Mouse (Mus musculus): Measurements from ENCODE around the gene Nkx2-5. TPM values are rescaled to one million over a fixed set of nuclear protein-coding genes. Genes with fewer than 3 reads are reported as not detected.

Gene Nkx2-5
- polyA plus RNA-seq, 1 experiment from 2014 or later, result 0.39 TPM

GRCm38 (mm10) chr17:26840922-26841731 lies 3.7 kb downstream of the Nkx2-5 start:
- H3K27me3 ChIP-seq, result peaks cover 99% of the 10 kb centered on the region
- H3K27ac ChIP-seq, result no peak overlapping the region
- no peak for ATAC-seq (ENCODE audit: insufficient number of reproducible peaks, insufficient read depth, low FRiP score, low TSS enrichment, low read depth)
- H3K36me3 ChIP-seq, result no peaks in the 10 kb centered on the region
- peaks cover 22% of the 10 kb centered on the region for H3K4me1 ChIP-seq
- H3K9ac ChIP-seq, result no peak overlapping the region
- peak overlapping the region; percentile 34 for H3K4me2 ChIP-seq
- H3K9me3 ChIP-seq, result no peaks in the 10 kb centered on the region
- WGBS, result under 1% methylated on average over 48 of the region's 48 CpGs
- H3K4me3 ChIP-seq, result peak overlapping the region; percentile 20; the same call in 1 of the 2 replicates

GRCm38 (mm10) chr17:26840439-26840780 lies 4.4 kb downstream of the Nkx2-5 start:
- Histone ChIP-seq H3K4me1 (peaks cover 24% of the 10 kb centered on the region), H3K27me3 (peaks cover 100% of the 10 kb centered on the region), H3K27ac (no peak overlapping the region), H3K4me3 (no peak overlapping the region), H3K4me2 (no peak overlapping the region), H3K9ac (no peak overlapping the region), H3K9me3 (no peaks in the 10 kb centered on the region), H3K36me3 (no peaks in the 10 kb centered on the region)
- no peak for ATAC-seq (ENCODE audit: insufficient number of reproducible peaks, insufficient read depth, low FRiP score, low TSS enrichment, low read depth)
- WGBS, result 6% methylated on average over 9 of the region's 9 CpGs

GRCm38 (mm10) chr17:26839718-26840438 lies 4.9 kb downstream of the Nkx2-5 start:
- Histone ChIP-seq H3K27ac (no peak overlapping the region), H3K4me2 (peak overlapping the region; percentile 51), H3K4me1 (peaks cover 24% of the 10 kb centered on the region), H3K9me3 (no peaks in the 10 kb centered on the region), H3K27me3 (peaks cover 100% of the 10 kb centered on the region), H3K9ac (0 out of 2 replicates have a peak overlapping the region, but pooled peaks have one; percentile 40), H3K36me3 (no peaks in the 10 kb centered on the region), H3K4me3 (peak overlapping the region; percentile 34)
- no peak for ATAC-seq (ENCODE audit: insufficient number of reproducible peaks, insufficient read depth, low FRiP score, low TSS enrichment, low read depth)
- whole genome bisulfite sequencing, result 1% methylated on average over 26 of the region's 26 CpGs

DNA sequence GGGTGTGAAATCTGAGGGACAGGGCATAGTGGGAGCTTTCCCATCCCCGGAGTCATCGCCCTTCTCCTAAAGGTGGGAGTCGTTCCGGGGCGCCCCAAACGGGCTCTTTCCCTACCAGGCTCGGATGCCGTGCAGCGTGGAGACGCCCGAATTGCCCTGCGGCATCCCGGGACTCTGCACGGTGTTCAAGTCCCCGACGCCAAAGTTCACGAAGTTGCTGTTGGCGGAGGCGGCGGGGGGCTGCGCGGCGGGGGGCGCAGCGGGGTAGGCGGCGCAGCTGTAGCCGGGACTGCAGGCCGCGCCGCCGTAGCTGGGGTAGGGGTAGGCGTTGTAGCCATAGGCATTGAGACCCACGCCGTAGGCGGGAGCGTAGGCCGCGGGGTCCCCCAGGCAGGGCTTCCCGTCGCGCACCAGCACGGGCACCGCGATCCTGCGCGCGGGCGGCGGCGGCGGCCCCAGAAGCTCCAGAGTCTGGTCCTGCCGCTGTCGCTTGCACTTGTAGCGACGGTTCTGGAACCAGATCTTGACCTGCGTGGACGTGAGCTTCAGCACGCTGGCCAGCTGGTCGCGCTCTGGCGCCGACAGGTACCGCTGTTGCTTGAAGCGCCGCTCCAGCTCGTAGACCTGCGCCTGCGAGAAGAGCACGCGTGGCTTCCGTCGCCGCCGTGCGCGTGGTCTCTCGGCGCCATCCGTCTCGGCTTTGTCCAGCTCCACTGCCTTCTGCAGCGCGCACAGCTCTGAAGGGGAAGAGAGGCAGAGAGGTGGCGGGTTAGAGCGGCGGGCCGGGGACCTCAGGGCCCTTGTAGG lies 5.7 kb downstream of the Nkx2-5 start:
- H3K27me3 ChIP-seq, result peaks cover 100% of the 10 kb centered on the region
- peak overlapping the region; percentile 51 for H3K4me2 ChIP-seq
- peaks cover 20% of the 10 kb centered on the region for H3K4me1 ChIP-seq
- WGBS, result under 1% methylated on average over 87 of the region's 87 CpGs
- peak overlapping the region; percentile 34 for H3K4me3 ChIP-seq
- H3K27ac ChIP-seq, result no peak overlapping the region
- 0 out of 2 replicates have a peak overlapping the region, but pooled peaks have one; percentile 40 for H3K9ac ChIP-seq
- no peaks in the 10 kb centered on the region for H3K9me3 ChIP-seq
- H3K36me3 ChIP-seq, result no peaks in the 10 kb centered on the region
- no peak for ATAC-seq (ENCODE audit: insufficient number of reproducible peaks, insufficient read depth, low FRiP score, low TSS enrichment, low read depth)

GRCm38 (mm10) chr17:26838191-26838910 lies 6.5 kb downstream of the Nkx2-5 start:
- Histone ChIP-seq H3K4me2 (no peak overlapping the region), H3K4me1 (peaks cover 20% of the 10 kb centered on the region), H3K27me3 (peaks cover 100% of the 10 kb centered on the region), H3K9me3 (no peaks in the 10 kb centered on the region), H3K36me3 (no peaks in the 10 kb centered on the region), H3K4me3 (peak overlapping the region; percentile 34), H3K9ac (no peak overlapping the region), H3K27ac (no peak overlapping the region)
- WGBS, result 2% methylated on average over 37 of the region's 37 CpGs
- no peak for ATAC-seq (ENCODE audit: insufficient number of reproducible peaks, insufficient read depth, low FRiP score, low TSS enrichment, low read depth)

DNA sequence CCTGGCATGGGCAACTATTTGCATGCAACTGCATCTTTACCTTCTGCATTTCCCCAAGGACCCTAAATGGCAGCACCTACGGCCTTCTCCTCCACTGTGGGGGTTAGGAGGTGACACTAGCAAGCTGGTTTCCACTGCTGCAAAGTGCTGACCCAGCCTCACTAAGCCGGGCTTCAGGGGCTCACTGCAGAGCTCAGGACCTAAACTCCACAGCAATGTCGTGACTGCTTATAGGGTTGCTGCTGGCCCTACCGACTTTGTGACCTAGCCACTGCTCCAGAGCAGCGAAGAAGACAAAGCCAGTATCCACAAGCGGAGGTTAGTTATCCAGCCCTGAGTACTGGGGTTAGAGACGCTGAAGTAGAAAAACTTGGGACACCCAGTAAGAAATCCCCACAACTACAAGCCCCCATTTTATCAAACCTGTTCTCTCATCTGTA lies 7.2 kb downstream of the Nkx2-5 start:
- H3K4me3 ChIP-seq, result no peak overlapping the region
- ATAC-seq (ENCODE audit: insufficient number of reproducible peaks, insufficient read depth, low FRiP score, low TSS enrichment, low read depth), result no peak
- WGBS, result 2% methylated on average over 7 of the region's 7 CpGs
- H3K4me2 ChIP-seq, result no peak overlapping the region
- peaks cover 20% of the 10 kb centered on the region for H3K4me1 ChIP-seq
- no peak overlapping the region for H3K9ac ChIP-seq
- H3K27me3 ChIP-seq, result peaks cover 99% of the 10 kb centered on the region
- H3K36me3 ChIP-seq, result no peaks in the 10 kb centered on the region
- H3K27ac ChIP-seq, result no peak overlapping the region
- no peaks in the 10 kb centered on the region for H3K9me3 ChIP-seq

- Histone ChIP-seq H3K27ac (no peak overlapping the region), H3K36me3 (no peaks in the 10 kb centered on the region), H3K27me3 (peaks cover 99% of the 10 kb centered on the region), H3K4me1 (peaks cover 20% of the 10 kb centered on the region), H3K4me3 (no peak overlapping the region), H3K4me2 (no peak overlapping the region), H3K9ac (no peak overlapping the region), H3K9me3 (no peaks in the 10 kb centered on the region)
- ATAC-seq (ENCODE audit: insufficient number of reproducible peaks, insufficient read depth, low FRiP score, low TSS enrichment, low read depth), result no peak
- 2% methylated on average over 19 of the region's 19 CpGs for WGBS
Observed at GRCm38 (mm10) chr17:26836786-26837545, 7.8 kb downstream of the Nkx2-5 start.

DNA sequence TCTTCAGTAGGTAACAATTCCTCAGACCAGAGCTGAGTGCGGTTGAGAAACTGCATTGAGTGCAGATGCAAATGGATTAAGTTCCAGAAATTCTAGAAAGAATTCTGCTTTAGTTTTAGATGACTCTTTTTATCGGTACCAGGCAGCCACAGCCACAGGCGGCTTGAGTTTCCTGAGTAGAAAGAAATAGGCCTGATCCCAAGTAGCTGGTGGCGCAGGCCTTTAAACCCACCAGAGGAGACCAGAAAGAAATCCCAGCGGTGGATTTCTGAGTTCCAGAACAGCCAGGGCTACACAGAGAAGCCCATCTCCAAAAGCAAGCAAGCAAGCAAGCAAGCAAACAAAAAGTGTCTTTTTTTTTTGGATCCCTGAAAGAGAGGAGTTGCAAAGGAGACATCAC lies 8.4 kb downstream of the Nkx2-5 start:
- Histone ChIP-seq H3K4me3 (no peak overlapping the region), H3K36me3 (no peaks in the 10 kb centered on the region), H3K4me2 (no peak overlapping the region), H3K27me3 (peaks cover 96% of the 10 kb centered on the region), H3K27ac (no peak overlapping the region), H3K9ac (no peak overlapping the region), H3K4me1 (peaks cover 20% of the 10 kb centered on the region), H3K9me3 (no peaks in the 10 kb centered on the region)
- ATAC-seq (ENCODE audit: insufficient number of reproducible peaks, insufficient read depth, low FRiP score, low TSS enrichment, low read depth), result no peak
- 10% methylated on average over 5 of the region's 5 CpGs for WGBS

- Histone ChIP-seq H3K4me3 (no peak overlapping the region), H3K4me1 (peaks cover 15% of the 10 kb centered on the region), H3K9ac (no peak overlapping the region), H3K9me3 (0 out of 2 replicates have a peak, but pooled peaks cover under 1% of the 10 kb centered on the region), H3K4me2 (no peak overlapping the region), H3K36me3 (no peaks in the 10 kb centered on the region), H3K27ac (no peak overlapping the region), H3K27me3 (peaks cover 92% of the 10 kb centered on the region)
- WGBS, result 7% methylated on average over 8 of the region's 8 CpGs
- no peak for ATAC-seq (ENCODE audit: insufficient number of reproducible peaks, insufficient read depth, low FRiP score, low TSS enrichment, low read depth)
Observed at GRCm38 (mm10) chr17:26835956-26836355, 8.9 kb downstream of the Nkx2-5 start.

GRCm38 (mm10) chr17:26834966-26835755 lies 9.6 kb downstream of the Nkx2-5 start:
- H3K36me3 ChIP-seq, result no peaks in the 10 kb centered on the region
- no peak for ATAC-seq (ENCODE audit: insufficient number of reproducible peaks, insufficient read depth, low FRiP score, low TSS enrichment, low read depth)
- H3K27me3 ChIP-seq, result peaks cover 88% of the 10 kb centered on the region
- no peak overlapping the region for H3K27ac ChIP-seq
- H3K4me3 ChIP-seq, result no peak overlapping the region
- H3K9ac ChIP-seq, result no peak overlapping the region
- peaks cover 7% of the 10 kb centered on the region; the same call in 1 of the 2 replicates for H3K9me3 ChIP-seq
- H3K4me2 ChIP-seq, result no peak overlapping the region
- 29% methylated on average over 8 of the region's 9 CpGs for WGBS
- H3K4me1 ChIP-seq, result peaks cover 14% of the 10 kb centered on the region

All from embryonic facial prominence, embryonic 13.5 days (tissue).